Mouse (Mus musculus) kidney, embryonic 16.5 days (tissue): ENCODE data around the gene Zfp189. TPM values are rescaled to one million over a fixed set of nuclear protein-coding genes. Genes with fewer than 3 reads are reported as not detected.

ENCODE experiments used
- ATAC-seq: fragments of 200-750 bp; cut with Nextera tagmentation; 2 replicates; pipeline ENCODE4 v1.8.0; 2017; ENCODE audit warnings: moderate TSS enrichment; ENCODE audit not compliant: low FRiP score, low TSS enrichment
- H3K27ac ChIP-seq: fragments of 300-500 bp; sonication (generic); 2 replicates; pipeline ENCODE4 v1.5.1; 2014; ENCODE audit warnings: low read length
- H3K27me3 ChIP-seq: fragments of 300-500 bp; sonication (generic); 2 replicates; pipeline ENCODE4 v1.6.1; 2014; ENCODE audit warnings: low read length, control low read depth, mixed read lengths; ENCODE audit not compliant: insufficient read depth
- H3K36me3 ChIP-seq: fragments of 300-500 bp; sonication (generic); 2 replicates; pipeline ENCODE4 v1.6.1; 2014; ENCODE audit warnings: low read length, control low read depth, mixed read lengths; ENCODE audit not compliant: insufficient read depth
- H3K4me1 ChIP-seq: fragments of 300-500 bp; sonication (generic); 2 replicates; pipeline ENCODE4 v1.6.1; 2014; ENCODE audit warnings: low read length, control low read depth, mixed read lengths; ENCODE audit not compliant: insufficient read depth
- H3K4me2 ChIP-seq: fragments of 300-500 bp; sonication (generic); replicated peaks from 2 replicates; pipeline ENCODE4 v1.6.1; 2014; ENCODE audit warnings: low read depth, low read length
- H3K4me3 ChIP-seq: fragments of 300-500 bp; sonication (generic); 2 replicates; pipeline ENCODE4 v1.5.1; 2014; ENCODE audit warnings: mild to moderate bottlenecking, low read length
- H3K9ac ChIP-seq: fragments of 300-500 bp; sonication (generic); replicated peaks from 2 replicates; pipeline ENCODE4 v1.6.1; 2014; ENCODE audit warnings: low read length
- H3K9me3 ChIP-seq: fragments of 300-500 bp; sonication (generic); 2 replicates; pipeline ENCODE4 v1.6.1; 2016; ENCODE audit warnings: low read length, control low read depth
- WGBS: fragments of 180-500 bp; shearing (Covaris S2); extraction: QIAGEN DNeasy Blood & Tissue Kit; methylation state at CpG from one replicate; pipeline ENCODE4 v1.1.7; 2014; 5-methylcytosine and 5-hydroxymethylcytosine counted together
- polyA plus RNA-seq: library from polyadenylated mRNA; unstranded; fragments of >200 nt; fragmentation: Nextera tagmentation; extraction: Ambion mirVana; gene quantifications from 2 replicates; pipeline ENCODE4 v1.2.1, GENCODE M21; 2015

Gene Zfp189
- polyA plus RNA-seq, 1 experiment from 2014 or later: 11.1 TPM

DNA sequence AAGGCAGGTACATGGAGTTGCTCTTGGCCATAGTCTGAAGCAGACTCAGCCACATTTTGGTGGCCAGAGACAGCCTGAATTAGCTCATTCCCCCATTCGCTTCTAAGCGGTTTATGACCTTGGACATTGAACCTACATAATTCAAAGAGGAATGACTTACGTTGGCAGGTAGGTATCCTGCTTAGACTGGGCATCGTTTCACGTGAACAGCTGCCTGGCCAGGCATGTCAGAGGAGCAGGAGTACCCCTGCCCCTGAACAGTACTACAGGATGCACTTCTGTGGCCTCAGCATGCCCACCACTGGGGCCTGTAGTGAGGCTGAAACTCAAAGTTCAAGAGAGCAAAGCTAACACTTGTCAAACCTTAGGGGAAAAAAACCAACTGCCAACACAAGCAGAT, 32.4 kb downstream of the Zfp189 start:
- Histone ChIP-seq H3K4me1 (no peaks in the 10 kb centered on the region), H3K27me3 (no peaks in the 10 kb centered on the region), H3K9me3 (no peaks in the 10 kb centered on the region), H3K4me2 (no peak overlapping the region), H3K4me3 (no peak overlapping the region), H3K9ac (no peak overlapping the region), H3K27ac (no peak overlapping the region), H3K36me3 (no peaks in the 10 kb centered on the region)
- WGBS: 43% methylated on average over 5 of the region's 5 CpGs
- peak; percentile 96 for ATAC-seq

DNA sequence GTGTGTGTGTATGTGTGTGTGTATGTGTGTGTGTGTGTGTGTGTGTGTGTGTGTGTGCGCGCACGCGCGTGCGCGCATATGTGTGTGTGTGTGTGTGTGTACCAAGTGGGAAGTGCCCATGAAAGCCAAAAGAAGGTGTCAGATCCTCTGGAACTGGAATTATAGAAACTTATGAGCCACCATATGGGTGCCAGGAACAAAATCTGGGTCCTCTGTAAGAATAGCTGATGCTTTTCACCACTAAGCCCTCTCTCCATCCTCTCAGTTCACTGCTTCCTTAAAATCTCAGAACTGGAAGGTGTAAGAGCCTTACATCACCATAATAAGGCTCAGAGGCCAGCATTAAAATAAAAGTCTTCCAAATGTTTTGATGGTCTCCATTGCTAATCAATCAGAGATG, 36.4 kb downstream of the Zfp189 start:
- no peaks in the 10 kb centered on the region for H3K36me3 ChIP-seq
- no peak overlapping the region for H3K9ac ChIP-seq
- 0 out of 2 replicates have a peak, but pooled peaks cover 4% of the 10 kb centered on the region for H3K4me1 ChIP-seq
- no peaks in the 10 kb centered on the region for H3K27me3 ChIP-seq
- no peak for ATAC-seq
- H3K4me3 ChIP-seq: no peak overlapping the region
- no peaks in the 10 kb centered on the region for H3K9me3 ChIP-seq
- H3K27ac ChIP-seq: no peak overlapping the region
- no peak overlapping the region for H3K4me2 ChIP-seq
- WGBS: 98% methylated on average over 7 of the region's 7 CpGs

DNA sequence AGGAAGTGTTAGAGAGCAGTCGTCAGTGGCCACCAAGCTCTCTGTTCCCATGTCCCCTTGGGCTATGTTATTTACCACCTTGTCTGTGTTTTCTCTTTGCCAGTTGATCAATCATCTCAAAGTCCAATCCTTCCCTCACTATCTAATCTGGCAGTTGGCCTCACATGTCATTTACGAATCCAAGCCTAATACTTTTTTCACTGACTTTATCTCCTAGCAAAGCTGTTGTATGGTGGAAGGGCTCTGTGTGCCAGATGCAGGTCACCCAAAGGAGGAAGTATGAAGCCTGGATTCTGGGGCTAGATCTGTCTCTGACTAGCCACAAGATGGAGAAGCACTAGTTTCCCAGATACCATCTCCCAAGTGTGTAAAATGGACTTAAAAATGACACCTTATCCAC, 37.2 kb downstream of the Zfp189 start:
- H3K4me3 ChIP-seq: no peak overlapping the region
- ATAC-seq: no peak
- 80% methylated on average over 2 of the region's 2 CpGs for WGBS
- 0 out of 2 replicates have a peak, but pooled peaks cover 4% of the 10 kb centered on the region for H3K4me1 ChIP-seq
- no peaks in the 10 kb centered on the region for H3K9me3 ChIP-seq
- H3K27ac ChIP-seq: no peak overlapping the region
- H3K27me3 ChIP-seq: no peaks in the 10 kb centered on the region
- no peak overlapping the region for H3K9ac ChIP-seq
- no peaks in the 10 kb centered on the region for H3K36me3 ChIP-seq
- H3K4me2 ChIP-seq: no peak overlapping the region

DNA sequence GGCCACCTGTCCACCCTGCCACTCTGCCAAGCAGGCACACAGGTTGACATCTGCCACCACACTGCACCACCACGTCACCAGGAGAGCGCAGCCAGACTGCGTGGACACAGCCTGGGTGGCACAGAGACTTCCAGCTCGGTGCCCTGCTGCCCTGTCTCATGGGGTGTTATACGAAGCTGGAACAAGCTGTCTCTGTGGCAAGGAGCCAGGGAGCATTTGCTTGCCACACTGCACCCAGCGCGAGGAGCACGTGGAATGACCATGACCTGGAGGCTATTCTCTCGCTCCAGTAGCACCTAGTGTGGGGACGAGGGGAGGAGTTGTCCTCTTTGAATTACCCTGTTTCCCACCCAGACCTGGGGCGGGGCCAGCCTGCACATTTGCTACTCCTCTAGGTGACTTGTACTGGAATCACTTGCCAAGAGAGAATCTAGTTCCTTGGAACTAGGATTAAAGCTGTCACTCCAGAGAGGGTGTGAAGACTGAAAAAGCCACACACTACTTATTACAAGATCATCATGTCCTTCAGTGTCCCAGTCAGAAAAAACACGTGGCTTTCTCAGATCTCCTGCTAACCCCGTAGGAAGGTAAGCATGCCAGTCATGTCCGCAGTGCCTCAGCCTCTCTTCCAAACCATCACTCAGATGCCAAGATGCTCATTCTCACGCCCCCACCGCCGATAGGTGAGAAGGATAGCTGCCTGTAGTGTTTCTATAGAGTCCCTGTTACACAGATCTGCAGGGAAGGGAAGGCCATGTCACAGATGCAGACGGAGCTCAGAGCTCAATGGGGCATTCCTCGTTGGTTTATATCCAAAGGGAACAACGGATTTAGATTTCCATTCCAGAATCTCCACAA, 39.2 kb downstream of the Zfp189 start:
- WGBS: 54% methylated on average over 20 of the region's 20 CpGs
- ATAC-seq: peak; percentile 57

DNA sequence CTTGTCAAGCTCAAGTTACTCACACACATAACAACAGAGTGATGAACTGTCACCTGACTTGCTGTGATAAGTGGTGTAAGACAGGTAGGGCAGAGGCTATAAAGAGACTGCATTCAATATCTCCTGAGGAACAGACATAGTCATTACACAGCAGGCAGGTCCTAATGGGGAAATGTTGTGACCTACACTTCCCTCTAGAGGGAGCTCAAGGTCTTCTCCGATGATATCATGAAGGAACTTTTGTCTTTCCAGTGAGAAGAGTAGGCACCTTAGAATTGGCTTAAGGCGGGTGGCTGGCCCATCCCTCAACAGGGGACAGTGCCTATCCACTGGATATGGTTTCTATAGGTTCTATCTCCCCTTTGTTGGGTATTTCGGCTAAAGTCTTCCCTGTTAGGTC, 46.6 kb downstream of the Zfp189 start:
- H3K9me3 ChIP-seq: no peaks in the 10 kb centered on the region
- no peaks in the 10 kb centered on the region for H3K4me1 ChIP-seq
- H3K9ac ChIP-seq: no peak overlapping the region
- no peak overlapping the region for H3K27ac ChIP-seq
- H3K4me3 ChIP-seq: no peak overlapping the region
- ATAC-seq: peak; percentile 86
- WGBS: 23% methylated on average over 3 of the region's 3 CpGs
- H3K4me2 ChIP-seq: no peak overlapping the region
- H3K36me3 ChIP-seq: no peaks in the 10 kb centered on the region
- no peaks in the 10 kb centered on the region for H3K27me3 ChIP-seq

More for the DNA sequence above, 39.2 kb downstream of the Zfp189 start:
- 0 out of 2 replicates have a peak, but pooled peaks cover 4% of the 10 kb centered on the region for H3K4me1 ChIP-seq
- H3K27me3 ChIP-seq: no peaks in the 10 kb centered on the region
- no peaks in the 10 kb centered on the region for H3K36me3 ChIP-seq
- no peaks in the 10 kb centered on the region for H3K9me3 ChIP-seq
- H3K4me3 ChIP-seq: no peak overlapping the region
- H3K27ac ChIP-seq: no peak overlapping the region
- H3K9ac ChIP-seq: no peak overlapping the region
- H3K4me2 ChIP-seq: no peak overlapping the region

GRCm38 (mm10) chr4:49572194-49572593, 51.2 kb downstream of the Zfp189 start:
- no peaks in the 10 kb centered on the region for H3K36me3 ChIP-seq
- no peaks in the 10 kb centered on the region for H3K9me3 ChIP-seq
- H3K4me2 ChIP-seq: no peak overlapping the region
- no peak overlapping the region for H3K9ac ChIP-seq
- no peak overlapping the region for H3K27ac ChIP-seq
- WGBS: 90% methylated on average over 4 of the region's 4 CpGs
- ATAC-seq: no peak
- no peaks in the 10 kb centered on the region for H3K4me1 ChIP-seq
- H3K27me3 ChIP-seq: no peaks in the 10 kb centered on the region
- H3K4me3 ChIP-seq: no peak overlapping the region

Other genes with a start within 250 kb of the Zfp189 start
- gene Acnat2, start 113.0 kb upstream of the Zfp189 start, polyA plus RNA-seq: 2.0 and 2.3 TPM in 2 replicates
- gene Acnat1, start 47.3 kb upstream of the Zfp189 start, polyA plus RNA-seq: 0.80 and 1.0 TPM in 2 replicates
- gene Baat, start 14.6 kb upstream of the Zfp189 start, polyA plus RNA-seq: 0.12 and 0.22 TPM in 2 replicates
- gene Mrpl50, start 83 bp upstream of the Zfp189 start, polyA plus RNA-seq: 91.4 and 95.7 TPM in 2 replicates
- gene Aldob, start 28.4 kb downstream of the Zfp189 start, polyA plus RNA-seq: 421 and 493 TPM in 2 replicates
- gene Tmem246, start 76.7 kb downstream of the Zfp189 start, polyA plus RNA-seq: 26.0 and 26.6 TPM in 2 replicates
- gene Rnf20, start 110.8 kb downstream of the Zfp189 start, polyA plus RNA-seq: 40.7 and 42.5 TPM in 2 replicates
- gene Ppp3r2, start 160.8 kb downstream of the Zfp189 start, polyA plus RNA-seq: 0.05 TPM in 2 replicates